Mouse (Mus musculus): ENCODE data around the gene S100a7a. TPM values are rescaled to one million over a fixed set of nuclear protein-coding genes. Genes with fewer than 3 reads are reported as not detected.
A peak's percentile ranks its signal among the peaks of the same experiment; 100 is the strongest.

The S100a7a gene
- 0.11 and 0.31 TPM in 2 replicates for total RNA-seq (2015)
- 0.29 TPM in 1 of 2 replicates, not detected in the other for total RNA-seq (2017)

DNA sequence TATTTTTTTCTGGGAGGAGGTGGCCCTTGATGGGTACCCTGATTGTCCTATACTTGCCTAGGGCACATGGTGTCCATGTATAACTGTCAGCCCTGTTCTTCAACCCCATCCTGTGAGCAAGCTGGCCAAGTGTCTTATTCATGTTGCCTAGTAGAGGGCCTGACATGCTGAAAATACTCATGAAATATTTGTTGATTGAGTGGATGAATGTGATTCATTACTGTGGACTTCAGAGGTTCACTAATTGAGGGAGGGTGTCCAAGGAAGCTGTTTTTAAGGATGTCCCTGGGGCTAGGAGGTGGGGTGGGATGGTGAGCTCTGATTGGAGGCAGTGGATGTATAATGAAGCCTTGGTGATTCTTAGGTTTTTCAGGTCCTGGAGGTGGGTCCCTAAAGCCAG is at the start of gene S100a7a:
S100a7a (plus strand) TSS at position 301 of the 400 bp plus-strand sequence.
- no peak for ATAC-seq (ENCODE audit: poor library complexity, severe bottlenecking)

DNA sequence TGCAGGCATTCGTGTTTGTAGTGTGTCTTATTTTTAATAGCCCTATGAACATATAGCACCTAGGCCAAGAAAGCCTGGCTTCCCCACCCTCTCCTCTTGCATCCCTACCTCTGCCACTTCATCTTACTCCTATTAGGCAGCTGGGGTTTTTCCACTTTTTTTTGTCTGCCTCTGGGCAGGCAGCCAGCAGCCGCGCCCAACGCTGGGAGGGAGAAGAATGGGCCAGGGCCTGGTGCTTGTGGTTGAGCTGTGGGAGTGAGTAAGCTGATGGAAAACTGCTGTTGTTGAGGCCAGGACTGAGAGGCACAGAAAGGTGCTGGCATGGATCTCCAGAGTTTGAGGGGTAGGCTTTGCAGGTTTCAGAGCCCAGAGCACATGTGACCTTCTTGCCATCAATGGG is 49.4 kb upstream of the S100a7a start:
- peak; percentile 53 for ATAC-seq (ENCODE audit: poor library complexity, severe bottlenecking)

DNA sequence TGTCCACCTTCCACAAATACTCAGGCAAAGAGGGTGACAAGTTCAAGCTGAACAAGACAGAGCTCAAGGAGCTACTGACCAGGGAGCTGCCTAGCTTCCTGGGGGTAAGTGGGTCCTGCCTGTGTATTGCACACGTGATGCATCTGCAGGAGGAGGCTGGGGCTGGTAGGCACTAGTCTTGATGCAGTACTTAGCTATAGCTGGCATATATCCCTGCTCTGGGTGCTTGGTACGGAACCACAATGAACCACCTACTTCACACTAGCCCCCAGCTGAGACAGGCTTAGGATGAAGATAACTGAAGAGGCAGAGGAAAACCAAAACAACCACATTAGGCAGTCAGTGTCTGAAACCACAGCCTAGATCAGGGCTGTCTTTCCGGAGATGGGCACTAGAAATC is 48.8 kb upstream of the S100a7a start:
- ATAC-seq (ENCODE audit: poor library complexity, severe bottlenecking), result peak; percentile 37

DNA sequence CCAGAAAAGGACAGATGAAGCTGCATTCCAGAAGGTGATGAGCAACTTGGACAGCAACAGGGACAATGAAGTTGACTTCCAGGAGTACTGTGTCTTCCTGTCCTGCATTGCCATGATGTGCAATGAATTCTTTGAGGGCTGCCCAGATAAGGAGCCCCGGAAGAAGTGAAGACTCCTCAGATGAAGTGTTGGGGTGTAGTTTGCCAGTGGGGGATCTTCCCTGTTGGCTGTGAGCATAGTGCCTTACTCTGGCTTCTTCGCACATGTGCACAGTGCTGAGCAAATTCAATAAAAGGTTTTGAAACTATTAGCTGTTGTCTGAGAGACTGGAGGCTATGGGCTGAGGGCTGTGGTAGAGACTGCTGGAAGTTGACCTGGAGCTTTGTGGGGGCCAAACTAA is 48.1 kb upstream of the S100a7a start:
- ATAC-seq (ENCODE audit: poor library complexity, severe bottlenecking), result no peak

DNA sequence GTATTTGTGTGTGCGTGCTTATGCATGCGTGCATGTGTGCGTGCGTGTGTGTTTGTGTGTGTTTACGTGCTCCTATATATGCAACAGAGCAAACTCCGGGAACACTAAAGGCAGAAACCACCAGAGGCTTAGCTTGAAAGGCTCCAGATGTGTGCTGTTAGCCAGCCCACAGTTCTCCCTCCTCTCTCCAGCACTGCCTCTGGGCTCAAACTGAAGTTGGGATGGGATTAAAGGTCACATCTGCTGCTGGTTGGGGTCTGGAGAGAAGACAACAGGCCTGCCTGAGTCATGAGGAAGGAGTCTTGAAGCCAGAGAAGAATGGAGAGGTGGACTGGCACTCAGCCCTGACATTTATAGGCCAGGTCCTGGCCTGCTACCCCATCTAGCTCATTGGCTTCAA is 47.6 kb upstream of the S100a7a start:
- ATAC-seq (ENCODE audit: poor library complexity, severe bottlenecking), result no peak

DNA sequence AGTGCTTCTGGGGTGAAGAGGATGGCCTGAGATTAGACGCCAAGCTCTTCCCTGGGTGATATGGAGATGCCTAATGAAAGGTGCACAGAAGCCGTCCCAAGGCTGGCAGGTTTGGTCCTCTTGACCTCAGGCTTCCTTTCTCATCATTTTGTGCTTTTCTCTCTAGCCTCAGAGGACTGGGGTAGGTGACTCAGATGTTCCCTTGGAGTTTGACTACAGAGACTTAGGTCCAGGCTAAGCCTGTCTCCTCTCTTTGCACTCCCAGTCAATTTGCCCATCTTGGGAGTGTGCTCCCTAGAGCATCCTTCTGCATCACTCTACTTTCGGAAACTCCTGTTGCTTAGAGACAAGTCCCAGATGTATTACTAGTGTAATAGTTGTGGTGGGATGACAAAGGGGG is 46.5 kb upstream of the S100a7a start:
- no peak for ATAC-seq (ENCODE audit: poor library complexity, severe bottlenecking)

DNA sequence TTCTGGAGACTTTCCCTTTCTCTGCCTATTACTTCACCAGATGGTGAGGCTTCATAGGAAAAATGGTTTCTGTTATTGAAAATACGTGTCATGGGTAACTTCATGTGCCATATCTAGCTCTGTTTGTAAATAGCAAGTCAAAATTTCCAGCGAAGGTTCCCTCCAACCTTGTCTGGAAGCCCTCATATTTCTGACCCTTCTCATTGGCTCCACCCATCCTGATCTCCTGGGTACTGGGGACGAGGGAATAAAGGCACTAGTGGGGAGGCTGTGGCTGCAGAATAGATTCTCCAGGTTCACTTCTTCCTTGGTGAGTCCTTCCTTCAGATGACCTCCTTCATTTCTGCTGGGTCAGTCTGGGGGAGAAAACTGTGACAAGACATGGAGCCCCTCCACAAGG is 45.6 kb upstream of the S100a7a start, which contains the start of gene S100a5:
S100a5 (plus strand) TSS at position 301 of the 400 bp plus-strand sequence.
- no peak for ATAC-seq (ENCODE audit: poor library complexity, severe bottlenecking)

DNA sequence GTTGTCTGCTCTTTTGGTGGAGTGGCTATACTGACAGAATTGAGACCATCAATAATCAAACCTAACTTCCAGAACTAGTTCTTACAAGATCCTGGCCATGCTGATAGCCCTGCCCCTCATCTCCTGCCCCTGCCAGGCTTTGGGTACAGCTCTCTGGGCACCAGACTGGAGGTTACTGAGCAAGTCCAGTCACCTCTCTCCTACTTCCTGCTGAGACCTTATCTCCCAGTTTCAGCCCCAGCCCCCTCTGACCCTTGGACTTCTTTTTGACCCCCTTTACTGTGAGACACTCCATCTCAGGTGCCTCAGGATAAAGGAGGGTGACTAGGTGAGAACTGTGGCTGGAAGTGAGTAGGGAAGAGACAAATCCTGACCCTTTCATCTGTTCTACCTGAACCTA is 44.7 kb upstream of the S100a7a start:
- no peak for ATAC-seq (ENCODE audit: poor library complexity, severe bottlenecking)

DNA sequence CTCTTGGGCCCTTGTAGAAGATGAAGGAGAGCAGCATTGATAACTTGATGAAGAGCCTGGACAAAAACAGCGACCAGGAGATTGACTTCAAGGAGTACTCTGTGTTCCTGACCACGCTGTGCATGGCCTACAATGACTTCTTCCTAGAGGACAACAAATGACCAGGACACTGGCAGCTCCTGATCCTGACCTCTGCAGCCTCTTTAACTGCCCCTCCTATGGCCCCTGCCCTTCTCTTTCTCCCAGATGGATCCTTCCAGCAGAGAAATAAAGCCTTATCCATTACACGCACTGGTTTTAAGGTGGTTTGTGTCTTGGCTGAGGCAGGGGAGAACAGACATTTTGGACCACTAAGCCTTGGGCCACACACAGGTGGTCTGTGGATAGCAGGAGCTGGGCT is 42.3 kb upstream of the S100a7a start:
- no peak for ATAC-seq (ENCODE audit: poor library complexity, severe bottlenecking)

DNA sequence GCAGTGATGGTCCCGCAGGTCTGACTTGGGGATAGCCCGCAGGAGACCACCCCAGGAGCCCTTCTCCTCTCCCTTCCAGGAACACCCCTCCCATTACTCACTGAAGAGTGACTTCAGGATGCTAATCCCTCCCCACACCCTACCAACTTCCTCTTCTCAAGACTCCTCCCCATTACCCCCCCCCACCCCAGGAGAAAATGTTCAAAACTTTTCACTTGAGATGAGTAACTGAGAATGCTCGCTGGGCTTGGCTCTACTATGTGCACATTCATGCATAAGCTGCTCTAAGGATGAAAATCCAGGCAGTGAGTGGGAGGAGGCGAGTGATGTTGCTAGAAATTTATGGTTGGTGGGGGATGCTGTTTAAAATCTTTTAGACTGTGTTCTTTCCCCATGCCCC is 41.8 kb upstream of the S100a7a start:
- peak; percentile 41 for ATAC-seq (ENCODE audit: poor library complexity, severe bottlenecking)

DNA sequence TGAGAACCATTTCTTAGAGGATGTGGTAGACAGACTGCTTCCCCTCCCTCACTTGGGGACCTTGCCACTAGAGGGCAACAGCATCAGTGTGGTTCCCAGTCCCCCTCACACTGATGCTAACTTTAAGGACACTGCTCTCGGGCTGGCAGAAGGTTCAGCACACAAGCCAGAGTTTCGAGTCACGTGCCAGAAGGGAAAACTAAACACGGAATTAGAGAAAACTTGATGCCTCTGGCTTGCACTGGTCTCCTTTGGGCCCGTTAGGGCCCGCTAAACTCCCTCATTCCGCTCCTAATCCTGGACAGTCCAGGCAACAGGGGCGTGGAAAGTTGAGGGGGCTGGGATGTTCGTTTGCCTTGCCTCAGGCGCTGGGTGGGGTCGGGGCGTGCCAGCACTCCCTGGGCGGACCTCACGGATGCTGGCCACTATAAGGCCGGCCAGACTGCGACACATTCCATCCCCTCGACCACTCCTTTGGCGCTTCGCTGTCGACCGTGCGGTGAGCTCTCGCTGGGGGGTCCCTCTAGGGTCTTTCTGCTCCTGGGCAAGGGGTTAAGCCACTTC is 41.0 kb upstream of the S100a7a start, which contains the start of gene S100a6:
S100a6 (plus strand) TSS at position 155 of the 564 bp plus-strand sequence.
- peak; percentile 77 for ATAC-seq (ENCODE audit: poor library complexity, severe bottlenecking)

DNA sequence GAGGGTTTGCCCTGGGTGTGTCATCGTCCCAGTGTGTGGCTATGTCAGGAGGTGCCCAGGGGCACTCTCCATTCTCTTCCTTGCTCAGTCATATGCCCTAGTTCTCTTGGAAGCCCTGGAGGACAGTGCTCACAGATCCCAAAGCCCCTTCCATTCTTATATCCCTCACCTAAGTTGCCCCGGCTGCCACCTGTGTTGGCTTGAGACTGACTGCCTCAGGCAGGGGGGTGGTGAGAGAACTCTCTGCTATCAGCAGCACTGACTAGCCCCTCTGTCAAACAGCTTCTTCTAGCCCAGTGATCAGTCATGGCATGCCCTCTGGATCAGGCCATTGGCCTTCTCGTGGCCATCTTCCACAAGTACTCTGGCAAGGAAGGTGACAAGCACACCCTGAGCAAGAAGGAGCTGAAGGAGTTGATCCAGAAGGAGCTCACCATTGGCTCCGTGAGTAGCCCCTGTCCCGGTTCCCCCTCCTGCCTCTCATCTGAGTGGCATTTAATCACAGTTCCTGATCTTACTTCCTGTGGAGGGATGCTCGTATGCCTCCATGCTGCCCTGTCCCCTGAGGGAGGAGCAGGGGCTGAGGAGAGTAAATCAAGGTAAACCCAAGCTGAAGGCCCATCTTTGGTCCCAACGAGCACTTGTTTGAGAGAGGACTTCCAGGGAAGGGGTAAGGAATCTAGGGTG is 40.2 kb upstream of the S100a7a start:
- 0 out of 2 replicates have a peak, but pooled peaks have one; percentile 19 for ATAC-seq (ENCODE audit: poor library complexity, severe bottlenecking)

DNA sequence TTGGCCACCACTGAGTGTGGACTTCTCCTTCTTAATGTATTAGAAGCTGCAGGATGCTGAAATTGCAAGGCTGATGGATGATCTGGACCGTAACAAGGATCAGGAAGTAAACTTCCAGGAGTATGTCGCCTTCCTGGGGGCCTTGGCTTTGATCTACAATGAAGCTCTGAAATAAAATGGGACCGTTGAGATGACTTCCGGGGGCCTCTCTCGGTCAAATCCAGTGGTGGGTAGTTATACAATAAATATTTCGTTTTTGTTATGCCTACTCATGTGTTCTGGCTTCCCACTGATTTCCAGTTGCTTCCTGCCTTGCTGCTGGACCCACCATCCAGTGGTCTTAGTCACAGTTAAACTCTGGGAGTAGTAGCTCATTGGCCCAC is 39.7 kb upstream of the S100a7a start:
- no peak for ATAC-seq (ENCODE audit: poor library complexity, severe bottlenecking)

DNA sequence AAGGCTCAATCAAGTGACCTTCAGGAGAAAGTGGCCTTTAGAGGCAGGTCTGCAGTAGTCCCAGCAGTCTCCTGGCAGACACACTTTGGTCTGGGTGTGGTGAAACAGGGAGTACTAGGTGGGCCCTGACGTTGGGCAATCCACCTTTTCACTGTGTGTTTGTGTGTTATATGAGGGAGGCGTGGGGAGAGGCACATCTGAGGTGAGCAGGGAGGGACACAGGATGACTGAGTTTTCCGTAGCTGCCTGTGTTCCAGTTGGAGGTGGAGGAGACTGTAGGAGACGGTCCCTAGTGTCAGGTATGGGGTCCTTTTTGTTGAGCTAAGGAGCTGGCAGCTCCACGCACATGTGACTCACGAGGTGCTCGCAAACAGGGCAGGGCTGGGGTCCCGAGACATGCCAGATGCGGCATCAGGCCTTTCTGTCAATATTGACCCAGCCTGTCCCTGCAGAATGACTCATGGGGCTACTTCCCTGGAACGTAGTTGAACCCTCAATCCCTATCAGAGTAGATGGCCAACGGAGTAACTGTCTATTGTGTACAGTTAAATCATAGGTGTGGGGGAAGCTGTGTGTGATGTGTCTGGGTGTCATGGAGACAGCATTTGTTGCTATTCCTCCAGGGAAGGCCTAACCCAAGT is 39.1 kb upstream of the S100a7a start:
- ATAC-seq (ENCODE audit: poor library complexity, severe bottlenecking), result no peak

DNA sequence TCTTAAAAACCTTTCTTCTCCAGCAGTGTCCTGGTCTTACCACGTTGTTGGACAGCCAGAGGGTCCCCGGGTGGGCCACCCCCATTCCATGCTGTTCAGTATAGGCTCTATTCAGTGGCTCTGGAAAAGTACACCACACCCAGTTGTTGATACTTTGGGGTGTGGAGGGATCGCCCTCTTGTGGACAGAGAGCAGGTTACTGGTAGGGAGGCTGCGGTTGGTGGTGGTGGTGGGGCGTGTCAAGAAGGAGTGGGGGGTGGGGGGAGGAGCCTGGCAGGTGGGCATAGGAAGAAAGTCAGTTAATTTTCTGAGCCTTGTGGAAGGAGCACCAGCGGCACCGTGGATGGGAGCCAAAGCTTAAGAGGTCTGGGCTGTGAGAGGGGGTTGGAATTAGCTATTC is 38.4 kb upstream of the S100a7a start:
- ATAC-seq (ENCODE audit: poor library complexity, severe bottlenecking), result peak; percentile 56

DNA sequence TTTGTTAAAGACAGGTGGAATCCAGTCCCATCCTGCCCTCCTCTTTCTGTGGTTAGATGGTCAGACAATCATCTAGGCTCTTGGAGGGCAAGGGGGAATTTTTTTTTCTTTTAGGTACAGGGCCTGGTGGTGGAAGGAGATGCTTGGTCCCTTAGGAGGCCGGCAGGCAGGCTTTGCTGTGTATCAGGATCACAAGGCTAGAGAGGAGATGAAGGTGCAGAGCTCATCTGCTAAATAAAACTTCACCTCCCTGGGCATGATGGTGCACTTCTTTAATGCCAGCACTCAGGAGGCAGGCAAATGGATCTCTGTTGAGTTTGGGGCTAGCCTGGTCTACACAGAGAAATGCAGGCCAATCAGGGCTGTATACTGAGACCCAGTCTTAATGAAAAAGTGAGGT is 37.9 kb upstream of the S100a7a start:
- ATAC-seq (ENCODE audit: poor library complexity, severe bottlenecking), result no peak

DNA sequence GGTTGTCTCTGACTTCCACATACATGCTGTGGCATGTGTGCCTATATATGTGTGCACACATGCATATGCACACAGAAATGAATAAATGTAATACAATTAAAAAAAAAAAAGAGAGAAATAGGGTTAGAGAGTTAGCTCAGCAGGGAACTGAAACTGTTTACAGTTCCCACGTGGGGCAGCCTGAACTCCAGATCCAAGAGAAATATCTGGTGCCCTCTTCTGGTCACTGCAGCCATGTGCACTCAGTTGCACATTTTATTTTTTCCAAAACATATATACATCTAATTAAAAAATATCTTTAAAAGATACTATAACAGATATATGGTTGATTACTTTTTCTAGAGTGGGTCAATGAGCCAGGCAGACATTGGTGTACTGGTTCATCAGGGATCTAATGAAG is 36.2 kb upstream of the S100a7a start:
- peak; percentile 34; the same call in 1 of the 2 replicates for ATAC-seq (ENCODE audit: poor library complexity, severe bottlenecking)

DNA sequence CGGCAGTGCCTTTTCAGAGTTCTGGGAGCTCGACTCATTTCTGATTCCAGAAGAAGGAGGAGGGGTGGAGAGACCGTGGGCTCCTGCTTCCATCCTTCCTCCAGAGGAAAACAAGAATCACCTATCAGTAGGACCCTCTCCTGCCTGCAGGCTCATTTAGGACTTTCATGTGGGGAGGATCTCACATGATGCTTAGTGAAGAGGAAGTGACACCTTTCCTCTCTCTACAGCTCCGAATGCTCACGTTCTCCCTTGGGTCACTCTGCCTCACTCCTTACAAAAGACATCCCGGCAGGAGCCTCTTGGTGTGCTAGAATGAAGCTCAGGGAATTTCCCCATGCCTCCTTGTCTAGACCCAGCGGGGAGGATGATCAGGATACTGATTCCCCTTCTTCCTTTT is 32.3 kb upstream of the S100a7a start:
- ATAC-seq (ENCODE audit: poor library complexity, severe bottlenecking), result peak; percentile 35; the same call in 1 of the 2 replicates

DNA sequence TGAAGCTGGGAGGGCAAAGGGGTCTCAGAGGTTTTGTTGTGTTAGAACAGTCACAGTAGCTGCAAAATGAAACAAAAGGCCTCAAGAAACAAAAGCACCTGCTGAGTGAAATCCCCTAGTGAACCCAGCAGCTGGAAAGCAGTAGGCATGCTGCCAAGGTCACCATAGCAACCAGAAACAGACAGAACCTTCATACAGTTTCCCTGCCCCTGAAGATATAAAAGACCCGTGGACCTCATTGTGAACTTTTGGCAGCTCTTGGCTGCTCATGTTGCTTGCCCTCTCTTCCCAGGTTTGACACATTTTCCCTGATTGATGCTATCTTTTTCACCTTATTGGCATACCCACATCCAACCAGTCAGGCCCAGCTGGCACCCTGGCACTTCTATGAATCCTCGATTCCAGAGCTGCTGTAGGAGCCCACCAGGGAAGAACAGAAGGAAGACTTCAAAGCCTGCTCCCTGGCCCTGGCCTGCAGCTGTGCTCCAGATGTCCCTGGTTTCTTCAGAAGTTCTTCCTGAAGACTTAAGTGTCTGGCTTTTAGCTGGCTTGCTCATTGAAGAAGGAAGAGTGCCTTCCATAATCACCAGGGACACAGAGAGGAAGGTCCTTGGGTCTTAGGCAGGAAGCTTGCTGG is 30.3 kb upstream of the S100a7a start:
- ATAC-seq (ENCODE audit: poor library complexity, severe bottlenecking), result no peak

DNA sequence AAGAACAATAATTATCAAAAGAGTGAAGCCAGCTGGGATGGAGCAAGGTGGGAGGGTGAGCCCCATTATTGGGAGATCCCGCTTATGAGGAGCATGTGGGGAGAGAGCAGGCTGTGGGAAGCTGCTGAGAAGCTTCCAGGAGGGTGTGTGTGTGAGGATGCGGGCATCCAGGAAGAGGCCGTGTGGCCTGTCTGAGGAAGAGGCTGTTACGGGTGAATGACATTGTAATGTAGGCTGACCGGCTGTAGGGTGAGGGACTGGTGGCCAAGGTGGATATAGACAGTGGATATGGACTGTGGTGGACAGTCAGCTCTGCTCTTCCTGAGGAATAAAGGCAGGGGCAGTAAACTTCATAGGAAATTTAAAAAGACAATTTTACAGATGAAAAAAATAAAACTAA is 28.3 kb upstream of the S100a7a start:
- no peak for ATAC-seq (ENCODE audit: poor library complexity, severe bottlenecking)

DNA sequence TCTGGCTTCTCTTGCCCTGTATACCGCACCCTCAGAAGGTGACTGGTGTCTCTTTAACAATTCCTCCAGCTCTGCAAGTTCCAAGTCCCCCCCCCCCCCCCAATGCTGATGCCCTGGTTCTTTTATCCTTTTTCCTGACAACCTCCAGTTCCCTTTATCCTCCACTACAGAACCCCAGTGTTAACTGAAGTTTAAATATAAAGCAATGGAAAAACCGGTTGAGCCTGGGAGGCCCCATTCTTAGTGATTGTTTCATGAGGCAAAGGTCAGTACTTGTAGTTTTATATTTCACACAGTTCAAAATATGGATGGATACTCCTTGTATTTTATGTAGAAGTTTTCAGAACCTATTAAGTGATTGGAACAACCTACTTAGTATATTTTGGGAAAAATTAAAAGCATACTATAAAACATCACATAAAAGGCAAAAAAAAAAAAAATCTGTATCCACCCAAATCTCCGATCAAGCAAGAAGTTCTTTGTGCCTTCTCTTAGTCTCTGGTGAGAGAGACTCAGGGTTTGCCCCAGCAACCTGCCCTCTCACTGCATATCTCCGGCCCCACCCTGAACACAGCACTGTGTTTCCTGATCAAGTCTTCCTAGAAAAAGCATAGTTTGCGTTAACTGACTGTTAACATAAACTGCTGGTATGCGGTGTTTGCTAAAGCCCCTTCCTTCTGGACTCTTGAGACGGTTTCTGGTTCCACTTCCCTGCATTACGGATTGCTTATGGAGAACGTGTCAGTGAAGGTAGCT is 27.4 kb upstream of the S100a7a start:
- no peak for ATAC-seq (ENCODE audit: poor library complexity, severe bottlenecking)

Data from megakaryocyte, adult 5-6 weeks (primary cell).